Mouse (Mus musculus): ENCODE results near the gene Ahnak. TPM values are rescaled to one million over a fixed set of nuclear protein-coding genes. Genes with fewer than 3 reads are reported as not detected.

Gene Ahnak
- polyA plus RNA-seq, 1 experiment from 2014 or later: 3.7 TPM

DNA sequence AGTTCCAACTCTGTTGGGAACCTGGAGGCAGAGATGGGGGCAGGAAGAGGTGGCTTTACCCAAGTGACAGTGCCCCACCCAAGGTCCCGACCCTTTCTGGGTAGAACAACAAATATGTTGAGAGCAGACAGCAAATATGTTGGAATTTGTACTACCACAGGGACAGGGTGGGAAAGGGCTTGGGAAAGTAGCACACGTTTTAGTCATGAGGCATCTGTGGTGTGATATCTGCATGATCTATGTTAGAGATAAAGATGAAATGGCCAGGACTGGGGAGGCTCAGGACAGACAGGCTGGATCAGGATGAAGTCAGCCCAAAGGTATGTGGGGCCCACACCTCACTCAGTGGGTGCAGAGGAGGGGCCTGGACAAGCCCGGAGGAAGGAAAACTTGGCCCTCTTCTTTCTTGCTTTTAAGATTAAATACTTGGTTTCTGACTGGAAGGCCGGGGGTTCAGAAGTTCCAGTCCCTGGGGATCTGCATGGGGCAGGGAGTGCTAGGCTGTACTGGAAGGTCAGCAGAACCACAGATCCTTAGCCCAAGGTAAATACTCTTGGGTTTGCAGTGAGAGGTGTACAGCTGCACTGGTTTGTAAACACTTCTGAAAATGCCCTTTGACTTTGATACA is 117.8 kb downstream of the Ahnak start:
- WGBS: 38% methylated on average over 4 of the region's 4 CpGs
- DNase-seq (ENCODE audit: low spot score): no peak
- H3K4me3 ChIP-seq (ENCODE audit: low read depth, low read length): no peak overlapping the region

DNA sequence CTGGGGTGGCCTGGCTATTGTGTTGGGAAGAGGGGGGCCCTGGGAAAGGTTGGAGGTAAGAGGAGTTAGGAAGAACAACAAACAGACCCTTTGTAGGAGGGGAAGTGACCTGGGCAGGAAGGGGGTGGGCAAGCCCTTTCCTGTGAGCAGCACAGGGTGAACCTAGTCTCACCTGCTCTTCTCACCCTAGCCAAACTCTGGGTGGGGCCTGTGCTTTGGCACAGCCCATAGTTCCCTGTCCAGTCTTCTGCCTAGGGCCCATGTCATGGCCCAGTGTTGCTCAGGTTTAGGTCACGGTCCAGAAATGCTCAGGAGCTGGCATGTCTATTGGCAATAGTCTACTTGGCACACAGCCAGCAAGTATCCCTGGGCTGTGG is 118.3 kb downstream of the Ahnak start:
- Histone ChIP-seq H3K36me3 (ENCODE audit: control insufficient read depth, insufficient read depth, low read length) (no peaks in the 10 kb centered on the region), H3K27me3 (replicated peaks; ENCODE audit: control insufficient read depth, insufficient read depth, low read length) (no peaks in the 10 kb centered on the region), H3K4me3 (ENCODE audit: low read depth, low read length) (no peak overlapping the region), H3K27ac (ENCODE audit: low read depth, low read length) (no peak overlapping the region), H3K9me3 (ENCODE audit: control insufficient read depth, low read length) (no peaks in the 10 kb centered on the region), H3K4me2 (no peak overlapping the region), H3K9ac (ENCODE audit: low read depth, low read length) (no peak overlapping the region), H3K4me1 (replicated peaks; ENCODE audit: control insufficient read depth, insufficient read depth, low read length) (peaks cover 12% of the 10 kb centered on the region)
- WGBS: 50% methylated on average over 1 of the region's 1 CpGs
- peak; percentile 15; the same call in 1 of the 2 replicates for ATAC-seq (replicated peaks; ENCODE audit: low FRiP score)
- DNase-seq (ENCODE audit: low spot score): no peak

More for the DNA sequence above, 117.8 kb downstream of the Ahnak start:
- Histone ChIP-seq H3K36me3 (ENCODE audit: control insufficient read depth, insufficient read depth, low read length) (no peaks in the 10 kb centered on the region), H3K4me2 (no peak overlapping the region), H3K4me1 (replicated peaks; ENCODE audit: control insufficient read depth, insufficient read depth, low read length) (peaks cover 12% of the 10 kb centered on the region), H3K27ac (ENCODE audit: low read depth, low read length) (no peak overlapping the region), H3K27me3 (replicated peaks; ENCODE audit: control insufficient read depth, insufficient read depth, low read length) (no peaks in the 10 kb centered on the region), H3K9ac (ENCODE audit: low read depth, low read length) (no peak overlapping the region), H3K9me3 (ENCODE audit: control insufficient read depth, low read length) (no peaks in the 10 kb centered on the region)
- 0 out of 2 replicates have a peak, but pooled peaks have one; percentile 2 for ATAC-seq (replicated peaks; ENCODE audit: low FRiP score)

DNA sequence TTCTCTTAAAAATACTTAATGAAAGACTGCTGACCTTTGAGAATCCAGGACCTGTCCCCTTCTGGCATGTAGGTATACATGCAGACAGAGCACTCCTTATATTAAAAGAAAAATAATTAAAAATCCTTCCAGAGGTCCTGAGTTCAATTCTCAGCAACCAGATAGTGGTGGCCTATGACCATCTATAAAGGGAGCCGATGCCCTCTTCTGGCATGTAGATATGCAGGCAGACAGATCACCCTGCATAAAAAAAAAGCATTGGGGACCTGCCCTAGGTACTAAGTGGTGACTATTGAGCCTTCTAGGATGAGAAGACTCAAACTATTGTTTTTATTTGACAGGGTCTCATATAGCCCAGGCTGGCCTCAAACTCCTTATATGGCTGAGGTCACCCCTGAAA is 119.5 kb downstream of the Ahnak start:
- Histone ChIP-seq H3K4me1 (replicated peaks; ENCODE audit: control insufficient read depth, insufficient read depth, low read length) (peaks cover 12% of the 10 kb centered on the region), H3K4me3 (ENCODE audit: low read depth, low read length) (no peak overlapping the region)
- WGBS: 78% methylated on average over 1 of the region's 1 CpGs

DNA sequence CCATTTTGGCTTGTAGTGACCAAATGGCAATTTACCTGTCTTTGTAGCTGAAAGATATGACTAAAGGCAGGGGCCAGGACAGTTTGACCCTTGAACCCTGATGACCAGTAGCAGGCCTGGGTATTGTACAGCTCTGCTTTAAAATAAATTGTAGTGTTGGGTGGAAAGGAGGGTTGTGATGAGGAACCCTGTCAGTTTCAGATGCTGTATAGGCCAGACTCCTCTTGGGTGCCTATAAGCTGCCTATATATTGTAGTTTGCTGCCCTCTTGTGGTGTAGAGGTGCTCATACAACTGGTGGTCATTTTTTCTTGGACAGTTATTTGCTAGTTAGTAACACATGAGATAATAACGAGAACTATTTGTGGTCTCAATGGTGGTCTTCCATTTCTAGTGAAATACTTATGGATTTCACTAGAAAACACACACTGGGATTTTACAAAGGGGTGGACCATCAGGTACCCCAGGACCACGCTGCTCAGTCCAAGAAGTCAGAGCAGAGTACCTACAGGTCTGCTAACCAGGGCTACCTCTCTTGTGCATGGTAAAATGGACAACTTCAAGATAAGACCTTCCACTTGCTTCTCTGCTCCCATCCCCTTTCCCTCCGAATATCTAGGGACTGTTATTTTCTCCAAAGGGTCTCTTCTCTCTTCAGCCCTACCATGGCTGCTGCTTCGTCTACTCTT is 121.2 kb downstream of the Ahnak start:
- Histone ChIP-seq H3K4me1 (replicated peaks; ENCODE audit: control insufficient read depth, insufficient read depth, low read length) (peaks cover 12% of the 10 kb centered on the region), H3K27ac (ENCODE audit: low read depth, low read length) (no peak overlapping the region), H3K36me3 (ENCODE audit: control insufficient read depth, insufficient read depth, low read length) (peaks cover 2% of the 10 kb centered on the region; the same call in 1 of the 2 replicates), H3K9ac (ENCODE audit: low read depth, low read length) (no peak overlapping the region), H3K4me3 (ENCODE audit: low read depth, low read length) (no peak overlapping the region), H3K27me3 (replicated peaks; ENCODE audit: control insufficient read depth, insufficient read depth, low read length) (no peaks in the 10 kb centered on the region), H3K9me3 (ENCODE audit: control insufficient read depth, low read length) (no peaks in the 10 kb centered on the region), H3K4me2 (no peak overlapping the region)
- ATAC-seq (replicated peaks; ENCODE audit: low FRiP score) (peak; percentile 60), DNase-seq (ENCODE audit: low spot score) (no peak)
- WGBS: 55% methylated on average over 4 of the region's 4 CpGs

More for the DNA sequence above, 119.5 kb downstream of the Ahnak start:
- DNase-seq (ENCODE audit: low spot score) (no peak), ATAC-seq (replicated peaks; ENCODE audit: low FRiP score) (no peak)
- Histone ChIP-seq H3K4me2 (no peak overlapping the region), H3K9me3 (ENCODE audit: control insufficient read depth, low read length) (no peaks in the 10 kb centered on the region), H3K9ac (ENCODE audit: low read depth, low read length) (no peak overlapping the region), H3K27ac (ENCODE audit: low read depth, low read length) (no peak overlapping the region), H3K27me3 (replicated peaks; ENCODE audit: control insufficient read depth, insufficient read depth, low read length) (no peaks in the 10 kb centered on the region), H3K36me3 (ENCODE audit: control insufficient read depth, insufficient read depth, low read length) (peaks cover 2% of the 10 kb centered on the region; the same call in 1 of the 2 replicates)

DNA sequence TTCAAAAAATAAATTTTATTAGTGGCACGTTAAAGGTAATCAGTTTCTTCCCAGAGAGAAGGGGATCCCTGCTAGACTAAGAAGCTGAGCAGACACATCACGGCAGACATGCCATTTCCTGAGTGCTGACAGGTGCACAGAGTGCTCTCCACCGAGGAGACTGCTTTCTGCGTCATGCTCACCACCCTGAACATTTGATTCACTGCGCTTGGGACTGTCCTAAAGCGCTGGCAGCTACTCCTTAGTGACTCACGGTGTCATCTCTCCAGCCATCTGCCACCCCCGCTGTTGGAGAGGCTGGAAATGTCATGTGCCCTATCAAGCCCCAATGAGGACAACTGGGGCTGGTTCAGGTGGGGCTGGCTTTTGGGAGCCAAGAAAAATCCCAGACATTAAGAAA is 123.0 kb downstream of the Ahnak start:
- peaks cover 4% of the 10 kb centered on the region; the same call in 1 of the 2 replicates for H3K36me3 ChIP-seq (ENCODE audit: control insufficient read depth, insufficient read depth, low read length)
- no peaks in the 10 kb centered on the region for H3K27me3 ChIP-seq (replicated peaks; ENCODE audit: control insufficient read depth, insufficient read depth, low read length)
- H3K4me3 ChIP-seq (ENCODE audit: low read depth, low read length): no peak overlapping the region
- H3K4me1 ChIP-seq (replicated peaks; ENCODE audit: control insufficient read depth, insufficient read depth, low read length): peaks cover 7% of the 10 kb centered on the region; the same call in 1 of the 2 replicates
- ATAC-seq (replicated peaks; ENCODE audit: low FRiP score) (no peak), DNase-seq (ENCODE audit: low spot score) (no peak)
- H3K27ac ChIP-seq (ENCODE audit: low read depth, low read length): no peak overlapping the region
- WGBS: 66% methylated on average over 8 of the region's 8 CpGs
- H3K9ac ChIP-seq (ENCODE audit: low read depth, low read length): no peak overlapping the region
- H3K9me3 ChIP-seq (ENCODE audit: control insufficient read depth, low read length): no peaks in the 10 kb centered on the region
- no peak overlapping the region for H3K4me2 ChIP-seq

DNA sequence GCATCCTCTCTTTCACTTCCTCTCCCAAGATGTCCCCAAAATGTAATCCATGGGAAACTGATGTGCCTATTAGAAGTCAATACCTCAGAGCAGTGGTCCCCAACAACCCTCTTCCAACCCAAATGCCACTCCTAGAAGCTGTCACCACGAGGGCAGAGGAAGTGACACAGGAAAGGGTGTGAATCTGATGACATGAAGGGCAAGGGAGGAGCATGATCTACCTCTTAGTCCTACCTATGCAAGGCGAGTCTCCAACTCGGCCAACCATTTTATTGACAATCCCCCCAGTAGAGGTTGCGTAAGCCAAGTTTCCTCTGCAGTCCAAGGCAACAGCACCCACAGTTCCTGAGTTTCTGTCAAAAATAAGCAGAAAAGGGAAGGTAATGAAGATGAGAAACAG is 127.2 kb downstream of the Ahnak start:
- Histone ChIP-seq H3K4me2 (no peak overlapping the region), H3K9ac (ENCODE audit: low read depth, low read length) (no peak overlapping the region), H3K27ac (ENCODE audit: low read depth, low read length) (no peak overlapping the region), H3K4me1 (replicated peaks; ENCODE audit: control insufficient read depth, insufficient read depth, low read length) (no peaks in the 10 kb centered on the region), H3K27me3 (replicated peaks; ENCODE audit: control insufficient read depth, insufficient read depth, low read length) (no peaks in the 10 kb centered on the region), H3K4me3 (ENCODE audit: low read depth, low read length) (no peak overlapping the region), H3K9me3 (ENCODE audit: control insufficient read depth, low read length) (no peaks in the 10 kb centered on the region), H3K36me3 (ENCODE audit: control insufficient read depth, insufficient read depth, low read length) (peaks cover 8% of the 10 kb centered on the region)
- DNase-seq (ENCODE audit: low spot score): no peak
- no peak for ATAC-seq (replicated peaks; ENCODE audit: low FRiP score)
- 60% methylated on average over 4 of the region's 4 CpGs for WGBS

DNA sequence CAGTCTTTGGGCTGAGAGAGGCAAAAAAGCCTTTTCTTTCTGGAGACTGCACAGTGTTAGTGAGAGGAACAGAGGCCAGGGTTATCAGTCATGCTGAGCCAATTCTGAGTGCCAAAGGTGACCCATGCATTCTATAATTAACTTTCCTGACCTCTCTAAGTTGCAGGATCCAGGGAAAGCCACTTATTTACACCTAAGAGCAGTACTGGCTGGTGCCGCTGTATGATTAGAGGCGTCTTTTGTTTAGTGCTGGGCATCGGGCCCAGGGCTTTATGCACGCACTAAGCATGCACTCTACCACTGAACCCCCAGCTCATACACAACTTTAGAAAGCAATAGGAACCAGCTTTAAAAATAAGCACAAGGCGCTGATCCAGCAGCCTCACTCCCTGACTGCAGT is 128.2 kb downstream of the Ahnak start:
- H3K9me3 ChIP-seq (ENCODE audit: control insufficient read depth, low read length): no peaks in the 10 kb centered on the region
- no peaks in the 10 kb centered on the region for H3K4me1 ChIP-seq (replicated peaks; ENCODE audit: control insufficient read depth, insufficient read depth, low read length)
- H3K27ac ChIP-seq (ENCODE audit: low read depth, low read length): no peak overlapping the region
- peaks cover 8% of the 10 kb centered on the region for H3K36me3 ChIP-seq (ENCODE audit: control insufficient read depth, insufficient read depth, low read length)
- DNase-seq (ENCODE audit: low spot score): no peak
- no peak overlapping the region for H3K9ac ChIP-seq (ENCODE audit: low read depth, low read length)
- ATAC-seq (replicated peaks; ENCODE audit: low FRiP score): no peak
- H3K4me3 ChIP-seq (ENCODE audit: low read depth, low read length): no peak overlapping the region
- no peak overlapping the region for H3K4me2 ChIP-seq
- WGBS: 83% methylated on average over 5 of the region's 5 CpGs
- no peaks in the 10 kb centered on the region for H3K27me3 ChIP-seq (replicated peaks; ENCODE audit: control insufficient read depth, insufficient read depth, low read length)

DNA sequence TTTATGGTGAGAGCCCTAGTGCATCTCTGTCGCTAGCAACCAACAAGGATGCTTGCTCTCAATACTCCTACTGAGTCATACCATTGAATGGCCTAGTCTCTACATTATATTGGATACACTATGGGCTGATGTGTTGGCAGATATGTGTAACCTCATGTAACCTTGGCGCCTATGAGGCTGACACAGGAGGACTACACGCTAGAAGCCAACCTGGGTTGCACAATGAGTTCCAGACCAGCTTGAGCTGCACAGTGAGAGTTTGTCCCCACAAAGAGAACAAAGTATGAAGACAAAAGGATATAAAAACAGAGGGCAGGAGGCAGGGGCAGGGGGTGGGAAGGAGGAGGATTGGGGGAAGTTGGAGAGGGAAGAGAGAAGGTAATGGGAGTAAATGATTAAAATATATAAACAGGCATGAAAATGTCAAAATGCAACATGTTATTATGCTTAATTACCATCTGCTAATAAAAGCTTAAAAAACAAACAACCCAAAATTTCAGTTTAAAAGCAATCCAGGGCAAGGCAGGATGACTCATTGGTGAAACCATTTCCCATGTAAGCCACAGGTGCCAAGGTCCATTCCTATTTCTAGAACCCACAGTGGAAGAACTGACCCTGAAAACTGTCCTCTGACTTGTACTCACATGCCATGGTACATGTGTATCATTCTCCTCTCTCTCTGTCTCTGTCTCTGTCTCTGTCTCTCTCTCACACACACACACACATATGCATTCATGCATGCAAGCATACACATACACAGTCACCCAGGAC is 130.8 kb downstream of the Ahnak start:
- ATAC-seq (replicated peaks; ENCODE audit: low FRiP score) (no peak), DNase-seq (ENCODE audit: low spot score) (no peak)
- peaks cover 5% of the 10 kb centered on the region for H3K36me3 ChIP-seq (ENCODE audit: control insufficient read depth, insufficient read depth, low read length)
- no peaks in the 10 kb centered on the region for H3K9me3 ChIP-seq (ENCODE audit: control insufficient read depth, low read length)
- H3K27ac ChIP-seq (ENCODE audit: low read depth, low read length): no peak overlapping the region
- H3K9ac ChIP-seq (ENCODE audit: low read depth, low read length): no peak overlapping the region
- no peak overlapping the region for H3K4me3 ChIP-seq (ENCODE audit: low read depth, low read length)
- H3K27me3 ChIP-seq (replicated peaks; ENCODE audit: control insufficient read depth, insufficient read depth, low read length): no peaks in the 10 kb centered on the region
- no peak overlapping the region for H3K4me2 ChIP-seq
- WGBS: 85% methylated on average over 3 of the region's 3 CpGs
- no peaks in the 10 kb centered on the region for H3K4me1 ChIP-seq (replicated peaks; ENCODE audit: control insufficient read depth, insufficient read depth, low read length)
